Mouse (Mus musculus) erythroblast, embryonic 14.5 days (primary cell): ENCODE data around the gene Gtf2h1.

ENCODE experiments used
- GATA1 ChIP-seq: IDR thresholded peaks from 2 replicates; pipeline ENCODE4 v1.6.1; 2012; ENCODE audit warnings: low read length, inconsistent platforms, mixed read lengths
- TAL1 ChIP-seq: IDR thresholded peaks from 3 replicates; pipeline ENCODE4 v1.6.1; 2012; ENCODE audit warnings: low read length, inconsistent platforms, mixed read lengths

- no peak for TF ChIP-seq GATA1
- no peak for TF ChIP-seq TAL1
These were observed 340 bp downstream of the Gtf2h1 start for GRCm38 (mm10) chr7:46796206-46796679.
